Mouse (Mus musculus): ENCODE data around the gene Pitpnc1.

Gene Pitpnc1

GRCm38 (mm10) chr11:107410090-107410732, 60.3 kb downstream of the Pitpnc1 start:
- no peak for DNase-seq (ENCODE audit: extremely low spot score, low read depth, low spot score)

GRCm38 (mm10) chr11:107408886-107409285, 61.6 kb downstream of the Pitpnc1 start:
- DNase-seq (ENCODE audit: extremely low spot score, low read depth, low spot score), result no peak

GRCm38 (mm10) chr11:107407698-107408097, 62.8 kb downstream of the Pitpnc1 start:
- no peak for DNase-seq (ENCODE audit: extremely low spot score, low read depth, low spot score)

- DNase-seq (ENCODE audit: extremely low spot score, low read depth, low spot score), result no peak
These were observed 64.7 kb downstream of the Pitpnc1 start for GRCm38 (mm10) chr11:107405606-107406333.

- DNase-seq (ENCODE audit: extremely low spot score, low read depth, low spot score), result no peak
These were observed 67.2 kb downstream of the Pitpnc1 start for GRCm38 (mm10) chr11:107403309-107403708.

- DNase-seq (ENCODE audit: extremely low spot score, low read depth, low spot score), result no peak
These were observed 68.5 kb downstream of the Pitpnc1 start for GRCm38 (mm10) chr11:107401839-107402590.

GRCm38 (mm10) chr11:107400826-107401225, 69.7 kb downstream of the Pitpnc1 start:
- no peak for DNase-seq (ENCODE audit: extremely low spot score, low read depth, low spot score)

- DNase-seq (ENCODE audit: extremely low spot score, low read depth, low spot score), result no peak
These were observed 70.5 kb downstream of the Pitpnc1 start for GRCm38 (mm10) chr11:107400005-107400404.

GRCm38 (mm10) chr11:107397326-107397998, 73.0 kb downstream of the Pitpnc1 start:
- DNase-seq (ENCODE audit: extremely low spot score, low read depth, low spot score), result no peak

- no peak for DNase-seq (ENCODE audit: extremely low spot score, low read depth, low spot score)
These were observed 76.3 kb downstream of the Pitpnc1 start for GRCm38 (mm10) chr11:107394245-107394644.

GRCm38 (mm10) chr11:107393828-107394165, 76.7 kb downstream of the Pitpnc1 start:
- DNase-seq (ENCODE audit: extremely low spot score, low read depth, low spot score), result no peak

- DNase-seq (ENCODE audit: extremely low spot score, low read depth, low spot score), result no peak
These were observed 77.2 kb downstream of the Pitpnc1 start for GRCm38 (mm10) chr11:107393154-107393827.

GRCm38 (mm10) chr11:107390540-107390939, 80.0 kb downstream of the Pitpnc1 start:
- DNase-seq (ENCODE audit: extremely low spot score, low read depth, low spot score), result no peak

- no peak for DNase-seq (ENCODE audit: extremely low spot score, low read depth, low spot score)
These were observed 80.5 kb downstream of the Pitpnc1 start for GRCm38 (mm10) chr11:107390001-107390400.

- no peak for DNase-seq (ENCODE audit: extremely low spot score, low read depth, low spot score)
These were observed 84.0 kb downstream of the Pitpnc1 start for GRCm38 (mm10) chr11:107386481-107386880.

GRCm38 (mm10) chr11:107385306-107385705, 85.2 kb downstream of the Pitpnc1 start:
- DNase-seq (ENCODE audit: extremely low spot score, low read depth, low spot score), result no peak

- DNase-seq (ENCODE audit: extremely low spot score, low read depth, low spot score), result no peak
These were observed 86.5 kb downstream of the Pitpnc1 start for GRCm38 (mm10) chr11:107383985-107384384.

- no peak for DNase-seq (ENCODE audit: extremely low spot score, low read depth, low spot score)
These were observed 90.5 kb downstream of the Pitpnc1 start for GRCm38 (mm10) chr11:107379965-107380364.

- DNase-seq (ENCODE audit: extremely low spot score, low read depth, low spot score), result no peak
These were observed 91.2 kb downstream of the Pitpnc1 start for GRCm38 (mm10) chr11:107379089-107379845.

- DNase-seq (ENCODE audit: extremely low spot score, low read depth, low spot score), result no peak
These were observed 93.2 kb downstream of the Pitpnc1 start for GRCm38 (mm10) chr11:107377326-107377725.

Data from hindlimb bud, embryonic 11.5 days (tissue).